ENCODE assay signal across 17 mouse cellular contexts in the genomic region with DNA sequence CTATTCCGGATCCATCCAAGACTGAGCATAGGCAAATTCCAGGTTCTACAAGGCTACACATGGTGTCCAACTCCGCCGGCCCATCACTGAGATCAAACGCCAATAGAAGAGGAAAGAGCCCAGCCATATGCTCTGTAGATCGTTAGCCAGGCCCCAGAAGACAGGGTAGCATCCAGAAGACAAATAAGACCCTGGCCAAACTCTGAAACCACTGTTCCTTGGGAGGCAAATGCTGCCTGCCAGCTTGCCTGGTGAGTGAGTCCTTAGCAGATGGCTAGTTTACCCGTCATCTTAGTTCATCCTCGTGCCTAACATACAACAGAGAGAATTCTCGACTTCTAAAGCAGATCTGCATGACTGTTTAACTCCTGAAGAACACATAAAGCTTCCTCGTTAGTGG.
"Had no signal": no experiment of that assay in that cellular context is flagged by ENCODE, and none has a peak within 500 bp of the region (broad histone marks: within the 10 kb centered on the region; RNA-seq: fewer than 3 reads in every experiment).

No protein-coding gene starts in this region.

- H3K36me3 ChIP-seq: lung, embryonic 15.5 days; midbrain, embryonic 13.5 days; midbrain, embryonic 15.5 days; neural tube, embryonic 12.5 days; stomach, embryonic 15.5 days had no signal

- H3K27me3 ChIP-seq: lung, embryonic 15.5 days; midbrain, embryonic 13.5 days; midbrain, embryonic 15.5 days; neural tube, embryonic 12.5 days; stomach, embryonic 15.5 days had no signal

- H3K9ac ChIP-seq: lung, embryonic 15.5 days; midbrain, embryonic 13.5 days; midbrain, embryonic 15.5 days; neural tube, embryonic 12.5 days; stomach, embryonic 15.5 days had no signal

- H3K4me1 ChIP-seq: lung, embryonic 15.5 days; megakaryocyte, embryonic 14.5 days; neural tube, embryonic 12.5 days; stomach, embryonic 15.5 days had no signal

- H3K4me2 ChIP-seq: lung, embryonic 15.5 days; midbrain, embryonic 11.5 days; midbrain, embryonic 13.5 days; midbrain, embryonic 15.5 days; neural tube, embryonic 12.5 days; stomach, embryonic 15.5 days had no signal

- H3K4me3 ChIP-seq: lung, embryonic 15.5 days; megakaryocyte, embryonic 14.5 days; midbrain, embryonic 13.5 days; midbrain, embryonic 15.5 days; neural tube, embryonic 12.5 days; stomach, embryonic 15.5 days had no signal

- DNase-seq: lung, adult 2 months; lung, postnatal 14 days; lung, postnatal 36 days; right cerebral cortex, postnatal 14 days; thymus, adult 2 months; thymus, postnatal 25 days; thymus, postnatal 4 days had no signal

- H3K9me3 ChIP-seq: lung, embryonic 15.5 days; megakaryocyte, embryonic 14.5 days; midbrain, embryonic 13.5 days; midbrain, embryonic 15.5 days; neural tube, embryonic 12.5 days; stomach, embryonic 15.5 days had no signal

- ATAC-seq: lung, postnatal 0 days; midbrain, embryonic 13.5 days; midbrain, embryonic 15.5 days had no signal

- H3K27ac ChIP-seq: lung, embryonic 15.5 days; macrophage; midbrain, embryonic 13.5 days; midbrain, embryonic 15.5 days; neural tube, embryonic 12.5 days; stomach, embryonic 15.5 days; stomach, postnatal 0 days had no signal
